Comparison of ENCODE assay signal across 9 mouse cellular contexts in genomic region chrX:16817261-16817769, GRCm38 (mm10). TPM values are rescaled to one million over a fixed set of nuclear protein-coding genes. Genes with fewer than 3 reads are reported as not detected.
DNase-seq lines count a peak whose midpoint lies in the region; ATAC-seq lines count a peak whose summit lies in the region.
"Had no signal": no experiment of that assay in that cellular context is flagged by ENCODE, and none has a peak within 500 bp of the region (broad histone marks: within the 10 kb centered on the region; RNA-seq: fewer than 3 reads in every experiment).

Gene Maob (minus strand): TSS chrX:16817366.

- no peak within 1 kb of the TSS for H3K27ac ChIP-seq in forebrain, embryonic 11.5 days (ENCODE audit: low read depth, low read length)
- H3K27ac ChIP-seq in lung, embryonic 16.5 days (ENCODE audit: low read length): peak within 1 kb of the TSS; percentile 54

- H3K27me3 ChIP-seq in forebrain, embryonic 11.5 days (ENCODE audit: control insufficient read depth, insufficient read depth, low read length): no peaks in the 10 kb centered on the region
- H3K27me3 ChIP-seq in lung, embryonic 16.5 days (ENCODE audit: control insufficient read depth, insufficient read depth, low read depth, low read length): no peaks in the 10 kb centered on the region

- no peak within 1 kb of the TSS for H3K4me3 ChIP-seq in forebrain, embryonic 11.5 days (ENCODE audit: low read depth, low read length)
- peak within 1 kb of the TSS; percentile 41 for H3K4me3 ChIP-seq in lung, embryonic 16.5 days (ENCODE audit: low read length)

- no peaks in the 10 kb centered on the region for H3K36me3 ChIP-seq in forebrain, embryonic 11.5 days (ENCODE audit: control insufficient read depth, insufficient read depth, low read length)
- H3K36me3 ChIP-seq in lung, embryonic 16.5 days (ENCODE audit: control insufficient read depth, insufficient read depth, low read length): no peaks in the 10 kb centered on the region
- H3K36me3 ChIP-seq: G1E had no signal

- peak within 1 kb of the TSS; percentile 36 for H3K4me2 ChIP-seq in forebrain, embryonic 11.5 days (ENCODE audit: low read depth, low read length, severe bottlenecking)
- H3K4me2 ChIP-seq in lung, embryonic 16.5 days (ENCODE audit: low read depth, low read length): peak within 1 kb of the TSS; percentile 37

- no peaks in the 10 kb centered on the region for H3K9me3 ChIP-seq in forebrain, embryonic 11.5 days (ENCODE audit: control insufficient read depth, low read length)
- no peaks in the 10 kb centered on the region for H3K9me3 ChIP-seq in lung, embryonic 16.5 days (ENCODE audit: control insufficient read depth, low read length)
- H3K9me3 ChIP-seq: G1E had no signal

- H3K4me1 ChIP-seq in forebrain, embryonic 11.5 days (replicated peaks; ENCODE audit: control insufficient read depth, insufficient read depth, low read length): no peaks in the 10 kb centered on the region
- no peaks in the 10 kb centered on the region for H3K4me1 ChIP-seq in lung, embryonic 16.5 days (replicated peaks; ENCODE audit: control insufficient read depth, insufficient read depth, low read length)

- 20% methylated on average over 18 of the region's 18 CpGs for WGBS in forebrain, embryonic 11.5 days
- WGBS in lung, embryonic 16.5 days: 16% methylated on average over 17 of the region's 18 CpGs

- ATAC-seq in forebrain, embryonic 11.5 days (replicated peaks; ENCODE audit: low FRiP score): 0 out of 2 replicates have a peak, but pooled peaks have one; percentile 67
- ATAC-seq in lung, embryonic 16.5 days (ENCODE audit: low read depth): peak; percentile 95

- H3K9ac ChIP-seq in forebrain, embryonic 11.5 days (ENCODE audit: low read length): no peak within 1 kb of the TSS; the same call in 1 of the 2 replicates
- H3K9ac ChIP-seq in lung, embryonic 16.5 days (ENCODE audit: low read length): peak within 1 kb of the TSS; percentile 60

- no peak for DNase-seq in left cerebral cortex, adult 18-20 months (ENCODE audit: low spot score in 2 of 2)
- no peak for DNase-seq in left cerebral cortex, adult 11 months (ENCODE audit: low spot score)
- DNase-seq in forebrain, embryonic 11.5 days (ENCODE audit: low spot score): peak; percentile 50
- DNase-seq in heart, postnatal 10 days: peak; percentile 36 to 42
- peak; percentile 1 for DNase-seq in layer of hippocampus, adult 9-11 months
- DNase-seq in right cerebral cortex, postnatal 14 days: peak; percentile 7
- no peak for DNase-seq in thymus, postnatal 10 days (ENCODE audit: low spot score in 2 of 2)

- intact Hi-C loops in heart, postnatal 10 days (cut with DNase I): no loop called here

RNA-seq across cellular contexts. Expression of gene Maob, which starts in this region (rescaled TPM):
- 10 to 100 TPM; 16.1 to 17.8 TPM for total RNA-seq in left cerebral cortex, adult 18-20 months (2021)
- 4.0 and 4.7 TPM in 2 replicates for polyA plus RNA-seq in forebrain, embryonic 11.5 days (2014; fragmentation: Nextera tagmentation; extraction: Ambion mirVana)
- total RNA-seq in heart, postnatal 10 days (2021): 10 to 100 TPM in 1 of 2 experiments, 1 to 10 TPM in 1; 9.5 to 11.5 TPM
- 45.2 and 51.6 TPM in 2 replicates for polyA plus RNA-seq in lung, embryonic 16.5 days (2015; fragmentation: Nextera tagmentation; extraction: Ambion mirVana)
- total RNA-seq: G1E had no signal
- polyA plus RNA-seq: G1E had no signal

Comparison
In these comparisons a context has a peak if more than half of its experiments do, and no peak if none do; other contexts are left out.
1. DNase-seq: peak in forebrain, embryonic 11.5 days (single experiment), heart, postnatal 10 days (2 of 2), layer of hippocampus, adult 9-11 months (single experiment) and right cerebral cortex, postnatal 14 days (single experiment); none in left cerebral cortex, adult 18-20 months (0 of 2), left cerebral cortex, adult 11 months (single experiment) and thymus, postnatal 10 days (0 of 2).